Mouse (Mus musculus) NIH3T3 (cell line): Measurements from ENCODE around the gene Vps26b.

Experiments
- DNase-seq: peaks from one replicate; pipeline ENCODE4 v3.0.0-alpha.2; 2012; ENCODE audit warnings: low read depth

Vps26b gene

DNA sequence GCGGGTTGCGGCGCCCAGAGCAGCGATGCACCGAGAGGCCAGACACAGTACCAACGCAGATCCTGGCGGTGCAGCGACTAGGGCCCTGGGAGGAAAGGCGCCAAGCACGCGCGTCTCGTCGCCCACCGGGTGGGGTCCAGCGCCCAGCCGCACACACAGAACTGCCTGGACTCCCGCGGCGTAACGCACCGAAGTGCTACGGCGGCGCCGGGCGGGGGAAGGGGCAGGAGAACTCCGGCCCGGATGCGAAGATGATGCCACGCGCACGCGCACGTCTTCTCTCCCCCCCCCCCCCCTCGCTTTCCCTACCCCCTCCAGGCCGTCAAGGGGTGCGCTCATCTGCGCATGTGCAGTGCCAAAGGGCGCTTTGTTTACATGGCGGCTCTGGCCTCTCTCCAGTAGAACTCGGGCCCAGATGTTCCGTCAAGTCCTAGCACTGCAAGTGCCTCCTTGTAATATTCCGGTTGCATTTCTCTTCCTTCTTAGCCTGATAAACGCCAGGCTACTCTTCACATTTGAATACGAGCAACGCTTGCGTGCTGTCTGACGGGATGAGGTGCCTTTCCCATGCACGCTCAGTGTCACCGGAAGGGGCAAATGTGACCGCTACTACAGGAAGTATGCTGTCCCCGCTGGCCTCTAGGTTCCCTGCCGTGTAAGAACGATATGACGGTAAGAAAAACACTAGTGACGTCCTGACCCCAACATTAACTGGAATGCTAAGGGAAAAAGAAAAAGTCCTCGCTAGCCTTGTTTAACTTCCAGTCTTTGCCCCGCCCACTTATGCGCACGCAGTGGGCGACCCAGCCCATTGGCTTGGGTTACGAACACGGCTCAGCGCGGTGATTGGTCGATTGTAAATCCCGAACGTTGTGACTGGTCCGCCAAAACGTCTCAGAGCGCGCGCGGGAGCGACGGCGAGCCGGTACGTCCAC lies at the start of gene Vps26b, which contains the start of gene Ncapd3:
Vps26b (minus strand) TSS at position 238 of the 935 bp plus-strand sequence.
Ncapd3 (plus strand) TSS at position 348 of the 935 bp plus-strand sequence.
- DNase-seq: peak; percentile 98

DNA sequence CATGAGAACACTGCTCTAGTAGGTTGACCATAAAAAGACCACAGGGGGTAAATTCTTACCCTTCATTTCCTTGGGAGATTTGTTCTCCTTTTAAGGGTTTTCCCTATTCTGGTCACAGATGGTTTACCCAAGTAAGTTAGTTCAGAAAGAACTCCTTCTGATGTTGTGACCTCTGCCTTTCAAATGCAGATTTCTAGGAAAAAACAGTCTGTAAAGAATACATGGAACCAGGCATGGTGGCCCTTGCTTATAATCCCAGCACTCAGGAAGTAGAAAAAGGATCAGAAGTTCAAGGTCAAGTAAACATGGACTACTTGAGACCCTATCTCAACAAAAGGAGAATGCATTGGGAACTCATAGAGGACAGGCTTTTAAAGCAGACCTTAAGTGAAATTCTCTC lies 45.9 kb upstream of the Vps26b start:
- no peak for DNase-seq

DNA sequence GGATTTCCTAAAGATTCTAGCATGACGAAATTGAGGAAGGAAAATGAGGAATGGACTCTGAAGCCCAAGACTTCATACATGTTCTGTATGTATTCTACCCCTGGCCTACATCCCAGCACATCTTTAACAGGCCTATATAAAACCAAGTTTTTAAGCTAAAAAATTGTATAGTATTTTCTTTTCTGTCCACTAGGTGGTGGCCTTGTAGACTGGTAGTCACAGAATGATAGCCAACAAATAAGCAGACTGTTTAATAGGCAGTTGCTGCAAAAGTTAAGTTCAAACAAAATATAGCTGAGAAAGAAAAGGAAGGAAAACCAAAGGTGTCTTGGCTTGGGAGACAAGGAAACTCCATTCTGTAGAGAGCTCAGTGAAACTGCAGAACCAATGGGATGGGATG lies 44.8 kb upstream of the Vps26b start:
- DNase-seq: peak; percentile 30

DNA sequence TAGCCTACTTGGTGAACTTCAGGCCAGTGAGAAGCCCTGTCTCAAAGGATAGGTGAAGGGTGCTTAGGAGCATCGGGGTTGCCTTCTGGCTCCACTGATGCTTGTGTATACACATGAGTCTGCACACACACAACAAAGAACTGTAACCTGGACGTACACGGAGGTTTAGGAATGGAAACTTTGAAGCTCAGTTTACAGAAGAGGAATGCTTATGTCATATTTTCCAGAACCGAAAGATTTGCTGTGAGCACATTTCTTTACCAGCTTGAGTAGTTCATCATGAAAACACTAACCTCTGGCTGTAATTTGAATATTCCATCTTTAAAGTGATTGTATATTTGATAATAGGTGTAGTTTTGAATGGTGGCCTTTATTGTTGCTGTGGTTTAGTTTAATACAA lies 41.0 kb upstream of the Vps26b start:
- DNase-seq: no peak

DNA sequence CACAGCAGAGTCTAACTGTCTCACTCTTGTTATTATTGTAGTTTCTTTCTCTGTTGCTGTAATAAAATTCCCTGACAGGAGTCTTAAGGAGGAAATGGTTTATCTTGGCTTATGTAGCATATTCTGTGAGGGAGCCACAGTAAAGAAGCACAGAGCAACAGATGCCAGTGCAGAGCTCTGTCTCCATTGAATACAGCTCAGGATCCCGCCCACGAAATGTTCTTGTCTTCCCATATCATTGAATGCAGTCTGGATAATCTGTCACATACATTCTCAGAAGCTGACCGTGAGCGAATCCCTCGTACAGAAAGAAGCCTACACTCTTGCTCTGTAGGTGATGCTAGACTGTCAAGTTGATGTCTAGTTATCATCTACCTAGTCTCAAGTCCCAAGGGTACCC lies 28.5 kb upstream of the Vps26b start:
- DNase-seq: no peak

DNA sequence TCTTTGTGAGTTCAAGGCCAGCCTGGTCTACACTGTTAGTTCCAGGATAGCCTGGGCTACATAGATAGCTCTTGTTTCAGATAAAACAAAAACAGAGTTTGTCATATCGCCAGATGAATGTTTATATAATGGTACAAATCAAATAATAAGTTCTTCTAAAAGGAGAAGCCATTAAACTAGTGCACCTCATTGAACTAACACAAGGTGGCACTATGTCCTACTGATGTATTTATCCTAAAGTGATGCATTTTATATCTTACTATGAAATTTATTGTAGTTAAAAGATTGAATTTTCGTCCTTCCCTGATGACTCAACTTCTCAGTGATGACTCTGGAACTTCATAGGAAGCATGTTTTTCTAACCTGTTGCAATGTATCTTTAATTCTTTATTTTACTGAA lies 19.6 kb upstream of the Vps26b start:
- peak; percentile 32 for DNase-seq

DNA sequence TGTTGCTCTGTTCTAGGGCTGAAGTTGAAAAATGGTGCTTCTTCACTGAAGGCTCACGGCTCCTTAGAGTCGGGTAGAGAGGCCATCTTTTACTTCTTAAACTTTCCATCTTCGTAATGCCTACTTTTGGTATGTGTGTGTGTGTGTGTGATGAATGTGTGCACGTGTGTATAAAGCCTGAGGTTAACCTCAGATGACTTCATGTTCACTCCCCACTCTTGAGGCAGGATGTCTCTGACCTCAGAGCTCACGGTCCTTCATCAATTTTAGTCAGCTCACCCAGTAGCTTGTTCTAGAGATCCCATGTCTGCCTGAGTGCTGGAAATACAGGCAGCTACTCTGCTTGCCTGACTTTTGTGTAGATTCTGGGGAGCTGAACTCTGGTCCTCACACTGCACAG lies 14.0 kb upstream of the Vps26b start:
- DNase-seq: no peak

DNA sequence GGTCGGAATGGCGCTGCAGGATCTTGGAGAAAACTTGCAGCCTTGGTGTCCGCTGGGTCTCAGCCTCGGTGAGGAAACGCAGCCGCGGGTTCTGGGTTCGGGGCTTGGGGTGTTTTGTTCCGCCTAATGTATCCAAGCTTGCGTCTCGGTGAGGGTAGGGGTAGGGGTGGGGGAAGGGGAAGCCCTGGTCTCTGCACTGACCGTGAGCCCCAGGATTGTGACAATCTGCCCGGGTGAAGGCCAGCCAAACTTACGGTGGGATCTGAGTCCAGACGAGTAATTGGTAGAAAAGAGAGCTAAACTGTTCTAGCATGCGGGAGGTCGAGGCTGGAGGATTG lies 867 bp upstream of the Vps26b start:
- no peak for DNase-seq

DNA sequence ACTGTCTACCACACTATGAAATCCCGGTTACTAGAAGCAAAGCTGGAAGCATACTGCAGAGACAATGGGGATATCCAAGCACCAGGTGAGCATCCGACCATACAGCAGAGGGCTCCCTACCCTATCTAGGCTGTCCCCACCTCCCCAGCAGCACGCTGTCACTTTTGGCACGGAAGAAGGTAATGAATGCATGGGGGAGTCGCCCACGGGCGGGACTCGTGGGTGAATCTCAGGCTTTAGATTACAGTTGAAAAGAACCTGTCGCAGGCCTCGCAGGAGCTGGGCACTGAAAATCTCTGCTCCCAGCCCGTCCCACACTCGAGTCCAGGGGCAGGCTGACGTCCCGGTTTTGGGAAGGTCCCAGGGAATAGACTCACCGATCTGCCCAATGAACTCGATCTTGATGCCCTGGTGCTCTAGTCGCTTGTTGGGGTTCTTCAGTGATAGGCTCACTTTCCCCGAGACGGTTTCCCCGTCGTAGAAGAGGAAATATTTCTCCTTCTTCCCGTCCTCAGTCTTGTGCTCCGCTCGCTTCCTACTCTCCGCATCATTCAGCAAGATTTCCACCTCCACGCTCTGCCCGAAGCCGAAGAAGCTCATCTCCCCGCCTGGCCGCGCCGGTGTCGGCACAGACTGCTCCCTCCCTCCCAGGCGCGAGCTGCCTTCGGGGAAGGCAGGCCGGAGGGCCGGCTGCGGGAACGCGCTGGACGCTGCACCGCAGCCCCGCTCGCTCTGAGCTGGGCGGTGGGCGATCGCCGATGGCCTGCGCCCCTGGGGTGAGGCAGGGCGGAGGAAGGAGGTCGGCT lies 640 bp downstream of the Vps26b start:
- peak; percentile 47 for DNase-seq

DNA sequence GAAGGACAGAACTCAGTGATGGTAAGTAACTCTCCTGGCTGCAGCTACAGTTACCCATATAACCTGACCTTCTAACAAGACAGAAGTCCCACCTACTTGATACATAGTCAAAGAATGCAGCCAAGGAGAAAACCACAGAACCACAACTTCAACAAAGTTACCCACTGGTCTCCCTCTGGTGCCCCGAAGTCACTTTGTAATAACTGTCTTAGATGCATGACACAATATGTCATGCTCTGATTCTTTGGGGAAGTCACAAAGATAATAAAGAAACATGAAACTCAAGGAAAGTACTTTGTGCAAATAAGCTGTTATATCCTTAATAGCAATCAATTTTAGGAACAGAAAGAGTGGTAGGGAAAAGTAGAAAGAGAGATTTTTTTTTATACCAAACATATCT lies 3.2 kb downstream of the Vps26b start:
- no peak for DNase-seq

DNA sequence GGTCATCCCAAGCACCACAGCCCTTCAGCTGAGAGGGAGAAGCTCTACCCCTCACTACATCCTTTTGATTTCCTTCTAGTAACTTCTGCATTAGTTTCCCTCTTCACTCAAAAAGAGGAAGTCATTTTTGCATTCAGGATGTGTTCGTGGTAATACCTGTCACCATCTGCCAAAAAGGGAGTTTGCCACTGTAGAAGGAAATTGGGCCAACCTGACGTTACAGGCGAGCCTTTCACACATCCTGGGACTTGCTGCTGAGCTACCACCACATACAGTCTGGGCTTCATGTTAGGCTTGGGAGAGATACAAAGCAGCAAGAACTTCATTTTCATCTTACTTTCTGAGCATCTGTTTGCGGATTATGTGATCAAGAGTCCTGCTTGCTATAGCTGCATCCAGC lies 6.2 kb downstream of the Vps26b start:
- no peak for DNase-seq

DNA sequence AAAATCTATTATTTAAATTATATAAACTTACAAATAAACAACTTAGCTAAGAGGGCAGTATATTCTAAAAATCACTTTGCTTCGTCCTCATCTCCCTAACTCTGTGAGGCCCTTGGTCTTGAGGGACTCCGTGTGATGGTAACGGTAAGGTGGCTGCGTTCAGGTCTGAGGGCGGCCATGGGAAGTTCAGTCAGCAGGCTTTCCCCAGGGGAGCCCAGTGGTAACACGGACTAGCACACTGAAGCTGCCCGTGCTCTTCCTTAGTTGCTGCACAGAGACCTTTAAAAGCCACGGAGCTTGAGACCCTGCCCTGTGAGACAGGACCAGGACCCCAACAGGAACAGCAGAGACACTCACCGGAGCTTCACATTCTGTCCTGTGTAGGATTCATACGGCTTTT lies 10.9 kb downstream of the Vps26b start:
- no peak for DNase-seq

DNA sequence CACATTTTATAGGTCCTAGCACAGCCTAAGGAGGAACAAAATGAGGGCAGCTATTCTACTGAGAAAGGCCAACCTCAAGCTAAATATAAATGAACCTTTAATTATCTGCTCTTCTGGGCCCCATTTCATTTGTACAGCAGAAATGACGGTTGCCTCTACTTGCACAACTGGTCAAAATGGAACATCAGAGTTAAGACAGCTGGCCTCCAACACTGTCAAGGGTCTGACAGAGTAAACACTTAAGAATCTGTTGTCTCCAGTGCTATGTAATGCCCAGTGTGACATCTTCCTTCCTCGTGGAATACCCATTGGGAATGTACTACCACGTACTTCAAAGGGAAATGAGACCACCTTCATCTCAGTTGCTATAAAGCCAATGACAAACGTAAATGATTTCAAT lies 18.3 kb downstream of the Vps26b start:
- no peak for DNase-seq

DNA sequence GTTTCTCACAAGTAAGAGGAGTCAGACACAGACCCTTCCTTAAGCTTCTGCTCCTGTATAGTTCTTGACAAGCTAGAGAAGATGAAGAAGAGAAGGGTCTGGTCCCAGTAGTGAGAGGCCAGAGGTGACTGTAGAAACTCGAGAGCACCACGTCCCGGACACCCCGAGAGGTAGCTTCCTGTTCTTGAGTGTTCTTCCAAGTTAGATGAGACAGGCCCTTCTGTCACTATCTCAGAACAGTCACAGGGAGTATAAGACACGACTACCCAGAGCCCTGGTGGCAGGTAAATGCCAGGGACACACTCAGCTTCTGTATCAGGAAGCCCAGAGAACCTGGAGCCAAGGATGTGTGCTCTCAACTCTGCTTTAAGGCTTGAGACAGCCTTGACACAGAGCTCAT lies 20.6 kb downstream of the Vps26b start:
- DNase-seq: no peak

DNA sequence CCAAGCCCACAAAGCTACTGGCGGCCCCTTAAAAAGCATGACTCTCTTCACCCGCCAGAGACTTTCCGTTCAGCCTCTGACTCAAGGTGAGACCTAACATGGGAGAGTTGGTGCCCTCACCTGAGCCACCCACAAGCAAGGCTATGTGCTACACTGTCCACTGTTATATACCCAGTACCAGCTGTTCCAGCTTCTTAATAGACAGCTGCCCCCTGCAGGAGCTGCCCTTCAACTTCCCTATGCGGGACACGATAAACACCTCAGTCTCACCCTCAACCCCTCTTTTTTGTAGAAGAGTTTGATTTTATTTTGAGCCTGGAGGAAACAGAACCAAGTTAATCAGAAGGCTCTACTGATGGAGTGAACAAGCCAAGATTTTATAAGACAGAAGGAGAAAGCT lies 23.0 kb downstream of the Vps26b start:
- no peak for DNase-seq

DNA sequence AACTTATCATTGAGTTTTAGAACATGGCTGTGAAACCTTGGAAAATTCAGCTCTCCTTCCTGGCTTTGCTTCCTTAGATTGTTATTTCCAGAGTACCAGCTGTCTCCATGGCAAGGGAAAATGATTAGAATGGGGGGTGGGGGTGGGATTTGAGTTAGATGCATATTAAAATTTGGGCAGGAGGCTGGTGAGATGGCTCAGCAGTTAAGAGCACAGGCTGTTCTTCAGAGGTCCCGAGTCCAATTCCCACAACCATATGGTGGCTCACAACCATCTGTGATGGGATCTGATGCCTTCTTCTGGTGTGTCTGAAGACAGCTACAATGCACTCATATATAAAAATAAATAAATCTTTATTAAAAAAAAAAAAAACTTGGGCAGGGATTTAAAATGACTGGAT lies 23.9 kb downstream of the Vps26b start:
- no peak for DNase-seq

DNA sequence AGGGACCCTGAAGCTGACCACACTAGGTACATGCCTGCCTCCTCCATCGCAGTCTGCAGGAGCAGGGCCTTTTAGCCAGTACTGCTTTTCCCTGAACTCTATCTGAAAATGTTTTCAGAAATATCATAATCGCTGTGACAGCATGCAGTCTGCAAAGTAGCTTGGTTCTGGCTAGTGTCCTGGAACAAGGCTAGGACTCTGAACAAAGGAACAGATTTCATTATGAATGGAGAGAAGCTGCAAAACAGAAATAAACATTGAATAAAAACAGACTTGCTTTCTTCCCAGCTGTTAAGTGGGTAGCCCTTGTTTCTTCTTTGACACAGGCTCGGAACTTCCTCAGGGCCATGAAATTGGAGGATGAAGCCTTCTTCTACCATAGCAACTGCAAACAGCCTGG lies 24.6 kb downstream of the Vps26b start:
- no peak for DNase-seq

DNA sequence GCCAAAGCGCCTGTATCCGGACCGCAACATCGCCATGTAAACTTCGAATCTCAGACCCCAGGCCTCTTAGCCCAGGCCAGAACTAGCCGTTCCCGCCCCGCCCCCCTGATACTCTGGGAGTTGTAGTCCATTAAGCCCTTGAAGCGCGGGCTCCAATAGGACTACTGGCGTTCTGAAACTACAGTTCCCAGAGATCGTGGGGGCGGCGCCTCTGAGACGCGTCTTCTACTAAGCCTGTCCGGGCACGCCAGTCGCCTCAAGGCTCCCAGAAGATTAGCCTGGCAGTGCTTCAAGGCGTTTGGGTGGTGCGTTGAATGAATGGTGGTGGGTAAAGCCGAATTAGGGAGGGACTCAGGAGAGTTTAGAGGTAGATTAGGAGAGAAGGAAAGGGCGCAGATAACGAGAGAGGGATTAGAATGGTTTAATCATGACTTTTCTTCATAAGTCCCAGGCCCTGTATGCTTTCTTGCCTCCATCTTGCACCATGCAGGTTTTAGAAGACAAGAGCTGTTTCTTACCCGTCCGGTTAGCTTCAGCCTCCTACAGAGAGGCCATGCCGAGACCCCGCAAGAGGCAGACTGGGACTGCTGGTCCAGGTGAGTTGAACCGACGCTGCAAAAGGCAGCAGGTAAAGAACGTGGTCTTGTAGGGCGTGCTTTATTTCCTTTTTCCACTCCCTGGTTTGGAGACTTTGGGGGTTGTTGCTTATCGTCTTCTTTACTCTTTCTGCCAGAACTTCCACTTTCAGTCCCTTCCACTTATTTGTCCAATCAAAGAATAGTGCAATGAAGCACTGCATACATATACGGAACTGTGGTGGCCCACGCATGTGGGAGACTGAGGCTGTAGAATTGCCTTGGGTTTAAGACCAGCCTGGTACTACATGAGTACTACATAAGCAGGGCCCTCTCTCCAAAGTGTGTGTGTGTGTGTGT lies 30.1 kb downstream of the Vps26b start, which contains the start of the genes Acad8 and Thyn1:
Acad8 (minus strand) TSS at position 106 of the 935 bp plus-strand sequence.
Thyn1 (plus strand) TSS at position 250 of the 935 bp plus-strand sequence.
- peak; percentile 96 for DNase-seq

DNA sequence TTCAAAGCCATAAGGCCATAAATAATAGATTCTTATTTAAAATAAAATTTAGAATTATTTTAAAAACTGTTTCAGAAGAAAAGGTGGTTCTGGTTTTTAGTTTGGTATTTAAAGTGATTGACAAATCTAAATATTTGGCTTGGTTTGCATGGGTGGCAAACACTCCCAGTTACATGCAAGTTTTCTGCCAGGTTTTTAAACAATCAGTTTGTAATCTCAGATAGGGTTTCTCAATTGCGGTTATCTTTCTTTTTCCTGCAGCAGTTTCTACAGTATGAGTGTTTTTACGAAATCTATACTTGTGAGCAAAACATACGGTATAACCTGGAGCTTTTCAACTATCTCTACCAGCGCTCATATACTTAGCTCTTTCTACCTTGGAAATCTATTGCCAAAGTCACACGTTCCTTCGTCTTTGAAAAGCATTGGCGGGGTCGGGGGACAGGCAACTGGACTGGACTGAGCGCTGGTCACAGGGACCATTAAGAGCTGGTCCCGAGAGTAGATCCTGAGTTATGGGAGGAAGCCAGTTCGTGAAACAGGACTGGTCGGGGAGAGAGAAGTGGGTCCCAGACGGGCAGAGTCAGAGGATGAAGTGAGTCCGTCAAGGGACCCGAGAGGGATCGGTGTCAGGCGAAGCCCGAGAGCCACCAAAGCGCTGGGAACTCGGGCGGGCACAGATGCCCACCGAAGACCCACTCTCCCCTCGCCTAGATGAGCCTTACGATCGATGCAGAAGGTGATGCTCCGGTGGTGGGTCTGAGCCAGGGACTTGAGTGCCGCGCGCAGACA lies 31.0 kb downstream of the Vps26b start:
- DNase-seq: peak; percentile 9

DNA sequence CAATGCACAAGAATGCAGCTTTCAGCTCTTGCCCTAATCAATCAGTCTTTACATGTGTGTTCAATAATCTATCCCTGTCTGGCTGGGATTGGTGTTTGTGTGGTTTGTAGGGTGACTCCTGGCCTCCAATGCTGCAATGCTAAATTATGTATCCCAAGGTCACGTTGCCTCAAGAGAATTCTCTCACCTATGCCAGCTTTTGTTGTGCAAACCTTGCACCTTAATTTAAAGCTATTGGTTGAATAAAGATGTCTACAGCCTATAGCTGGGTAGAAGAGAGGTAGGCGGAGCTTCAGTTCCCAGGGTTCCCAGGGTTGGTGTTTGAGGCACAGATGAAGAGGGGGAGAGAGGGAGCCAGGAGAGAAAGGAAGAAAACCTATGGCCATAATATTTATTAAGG lies 32.4 kb downstream of the Vps26b start:
- DNase-seq: no peak

DNA sequence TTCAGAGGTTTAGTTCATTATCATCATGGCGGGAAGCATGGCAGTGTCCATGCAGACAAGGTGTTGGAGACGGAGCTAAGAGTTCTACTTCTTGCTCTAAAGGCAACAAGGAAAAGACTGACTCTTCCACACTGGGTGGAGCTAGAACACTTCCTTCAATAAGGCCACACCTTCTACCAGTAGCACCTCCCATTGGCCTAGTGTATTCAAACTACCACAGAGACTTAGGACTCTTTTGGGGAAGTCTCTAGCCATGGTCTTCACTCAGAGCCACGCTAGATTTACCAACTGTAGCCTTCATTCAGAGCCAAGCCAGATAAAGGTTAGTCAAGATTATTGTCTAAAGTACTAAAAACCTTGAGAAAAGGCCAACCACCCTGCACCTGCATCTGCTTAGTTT lies 32.8 kb downstream of the Vps26b start:
- DNase-seq: no peak
